Mouse (Mus musculus) cerebellum, postnatal 4 days (tissue): ENCODE data around the gene Plce1.

ENCODE experiments used
- DNase-seq, 2 experiments: peaks; one replicate each; pipeline ENCODE4 v3.0.0; 2022; ENCODE audit warnings: low spot score in 2 of 2, mixed read lengths in 1 of 2

Gene Plce1

DNA sequence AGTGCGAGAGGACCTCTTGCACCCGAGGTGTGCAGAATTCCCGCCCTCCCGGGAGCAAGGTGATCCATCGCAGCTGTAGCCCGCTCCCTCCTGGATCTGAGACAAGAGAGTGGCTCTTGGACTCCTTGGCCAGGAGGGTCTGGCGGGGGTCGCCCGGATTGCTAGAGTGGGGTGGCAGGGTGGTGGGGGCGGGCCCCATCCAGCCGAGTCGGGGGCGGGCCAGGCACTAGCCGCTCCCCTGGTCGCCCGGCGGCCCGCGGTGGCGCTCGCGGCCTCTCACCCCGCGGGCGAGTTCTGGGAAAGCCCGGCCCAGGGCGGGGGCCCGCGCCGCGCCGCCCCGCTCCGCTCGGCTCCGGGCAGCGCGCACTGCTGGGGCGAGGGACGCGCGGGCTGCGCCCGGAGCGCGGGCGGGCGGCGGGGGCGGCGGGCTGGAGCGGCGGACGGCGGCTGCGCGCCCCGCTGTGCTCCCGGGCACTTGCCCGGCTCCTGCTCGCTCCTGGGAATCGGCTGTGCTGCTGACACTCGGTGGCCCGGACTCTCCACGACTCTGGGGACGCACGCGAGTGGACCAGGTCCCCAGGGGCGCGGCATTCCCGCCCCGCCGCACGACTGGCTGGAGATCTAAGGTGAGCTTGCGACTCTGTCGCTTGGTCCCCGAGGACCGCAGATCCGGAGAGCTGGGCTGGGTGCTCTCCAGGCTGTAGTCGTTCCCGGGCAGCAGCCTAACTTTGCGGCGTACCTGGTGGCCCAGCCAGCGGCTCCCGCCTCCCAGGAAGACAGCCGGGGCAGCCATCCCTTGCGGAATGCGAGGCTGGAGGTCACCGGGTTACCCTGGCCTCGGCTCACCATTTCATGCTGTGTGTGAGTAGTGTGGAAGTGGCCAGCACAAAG is at the start of gene Plce1:
Gene Plce1, plus strand, starts transcription at position 379 of the 891 bp plus-strand sequence.
- peak in 1 of 2 experiments; percentile 26 for DNase-seq

DNA sequence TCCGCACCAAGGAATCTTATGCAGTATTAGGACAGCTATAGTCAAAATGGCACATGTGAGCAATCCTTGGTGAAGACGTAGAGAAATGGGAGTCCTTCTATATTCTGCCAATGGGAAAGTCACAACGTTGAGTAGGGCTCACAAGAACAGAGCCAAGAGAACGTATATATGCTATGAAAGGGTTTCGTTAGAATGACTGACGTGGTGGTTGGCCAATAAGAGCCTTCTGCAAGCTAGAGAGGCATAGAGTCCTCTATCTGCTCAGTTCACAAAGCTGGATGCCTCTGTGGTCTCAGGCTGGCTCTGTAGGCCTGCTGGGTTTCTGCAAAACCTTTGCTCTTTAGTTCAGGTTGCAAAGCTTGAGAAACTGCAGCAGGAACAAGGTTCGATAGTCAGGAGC is 49.6 kb upstream of the Plce1 start:
- no peak for DNase-seq

DNA sequence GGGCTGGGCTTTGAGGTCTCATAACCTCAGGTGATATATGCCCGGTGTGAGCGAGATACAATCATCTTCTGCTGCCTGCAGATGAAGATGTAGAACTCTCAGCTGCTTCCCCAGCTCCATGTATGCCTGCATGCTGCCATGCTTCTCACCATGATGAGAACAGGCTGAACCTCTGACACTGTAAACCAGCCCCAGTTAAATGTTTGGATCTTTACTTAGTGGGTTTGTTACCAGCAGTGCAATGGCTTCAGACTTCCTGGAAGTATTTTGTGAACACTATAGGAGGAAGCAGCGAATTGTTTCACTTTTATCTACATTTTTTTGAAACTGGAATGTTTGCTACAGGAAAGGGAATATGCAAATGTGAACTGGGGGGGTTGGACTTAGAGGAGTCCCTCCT is 48.9 kb upstream of the Plce1 start:
- no peak for DNase-seq

DNA sequence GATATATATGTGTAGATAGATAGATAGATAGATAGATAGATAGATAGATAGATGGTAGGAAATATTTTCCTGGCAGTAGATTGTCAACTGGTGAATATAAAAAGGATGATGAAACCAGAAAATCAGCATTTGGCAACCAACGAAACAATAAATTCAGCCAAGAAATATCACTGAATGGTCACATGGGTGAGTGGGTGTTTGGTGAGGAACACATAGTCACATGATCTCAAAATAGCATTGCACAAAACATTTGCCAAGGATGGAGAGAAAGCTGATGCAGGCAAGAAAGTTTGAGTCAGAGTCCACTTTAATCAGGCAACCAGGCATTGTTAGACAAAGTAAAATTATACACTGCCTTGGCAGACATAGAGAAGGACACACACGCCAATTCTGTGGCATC is 47.5 kb upstream of the Plce1 start:
- DNase-seq, result no peak

- no peak for DNase-seq
Measured at GRCm38 (mm10) chr19:38435221-38435620, 45.7 kb upstream of the Plce1 start.

DNA sequence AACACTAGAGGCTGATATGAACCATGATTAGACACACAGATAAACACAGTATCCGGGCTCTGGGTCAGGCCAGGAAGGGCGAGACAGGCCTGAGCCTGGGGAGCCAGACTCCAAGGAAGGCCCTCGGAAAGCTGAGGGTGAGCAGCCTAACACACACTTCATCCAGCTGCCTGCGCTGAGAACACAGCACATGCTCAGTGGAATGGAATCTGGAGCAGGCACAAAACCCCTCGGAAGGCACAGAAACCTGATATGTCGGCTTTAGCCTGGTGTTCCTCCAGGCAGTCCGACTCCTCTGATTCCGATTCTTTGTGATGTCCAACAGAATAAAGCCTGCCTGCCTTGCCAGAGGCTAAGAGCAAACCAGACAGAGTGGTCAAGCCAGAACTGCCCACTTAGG is 39.0 kb upstream of the Plce1 start:
- no peak for DNase-seq

DNA sequence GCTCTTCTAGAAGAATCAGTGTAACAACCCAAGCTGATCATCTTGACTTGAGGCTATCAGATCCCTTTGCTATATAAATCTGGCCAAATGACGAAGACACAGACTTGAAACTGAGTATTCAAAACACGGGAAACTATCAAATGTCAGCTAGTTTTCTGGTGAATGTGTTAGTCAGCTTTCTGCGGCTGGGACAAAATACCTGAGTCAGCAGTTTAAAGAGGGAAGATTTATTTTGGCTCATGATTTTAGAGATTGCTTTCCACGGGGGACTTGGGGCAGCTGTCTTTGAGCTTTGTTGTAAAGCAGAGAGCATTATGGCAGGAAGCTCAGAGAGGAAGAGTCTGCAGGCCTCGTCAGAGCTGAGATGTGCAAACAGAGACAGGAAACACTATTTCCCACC is 35.2 kb upstream of the Plce1 start:
- no peak for DNase-seq

DNA sequence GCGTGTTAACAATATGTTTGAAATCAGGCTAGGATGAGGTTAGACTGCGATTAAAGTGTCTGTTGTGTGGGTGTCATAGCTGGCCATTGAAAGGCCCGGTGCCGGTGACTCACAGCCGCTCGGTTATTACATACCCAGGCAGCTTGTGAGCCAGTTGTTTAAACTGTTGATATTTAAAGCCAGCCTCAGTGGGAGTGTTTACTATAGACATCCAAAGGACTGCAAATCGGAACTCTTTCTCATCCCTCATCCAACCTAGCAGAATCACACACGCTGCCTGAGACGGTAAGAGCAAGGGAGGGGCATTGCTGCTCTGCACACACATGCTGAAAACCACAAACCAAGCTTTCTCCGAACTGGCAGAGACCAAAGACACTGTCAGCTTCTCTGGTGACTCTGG is 25.7 kb upstream of the Plce1 start:
- no peak for DNase-seq

GRCm38 (mm10) chr19:38458996-38459395 is 21.9 kb upstream of the Plce1 start:
- DNase-seq, result no peak

- no peak for DNase-seq
Measured at GRCm38 (mm10) chr19:38460696-38461095, 20.2 kb upstream of the Plce1 start.

GRCm38 (mm10) chr19:38470257-38470893 is 10.5 kb upstream of the Plce1 start:
- no peak for DNase-seq

- DNase-seq, result no peak
Measured at GRCm38 (mm10) chr19:38475394-38475793, 5.5 kb upstream of the Plce1 start.

- DNase-seq, result no peak
Measured at GRCm38 (mm10) chr19:38478286-38478685, 2.6 kb upstream of the Plce1 start.

DNA sequence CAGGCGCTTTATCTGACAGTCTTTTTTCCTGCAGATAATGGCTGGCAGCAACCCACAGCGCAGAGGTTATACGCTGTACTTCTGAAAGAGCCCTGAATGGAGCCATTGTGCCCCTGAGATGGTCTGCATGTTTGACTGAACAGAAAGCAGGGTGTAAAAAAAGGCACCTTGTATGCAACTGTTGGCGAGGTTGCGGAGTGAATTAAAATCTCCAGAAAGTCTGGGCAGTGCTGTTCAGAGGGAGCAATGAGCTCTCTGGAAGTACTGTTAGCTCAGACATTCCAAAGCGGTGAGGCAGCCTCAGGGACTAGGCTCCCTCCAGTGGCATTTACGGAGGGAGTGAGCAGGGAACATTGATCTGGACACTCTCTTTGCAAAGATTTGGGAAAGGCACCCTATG is 2.0 kb upstream of the Plce1 start:
- no peak for DNase-seq

- DNase-seq, result no peak
Measured at GRCm38 (mm10) chr19:38479473-38479872, 1.4 kb upstream of the Plce1 start.

DNA sequence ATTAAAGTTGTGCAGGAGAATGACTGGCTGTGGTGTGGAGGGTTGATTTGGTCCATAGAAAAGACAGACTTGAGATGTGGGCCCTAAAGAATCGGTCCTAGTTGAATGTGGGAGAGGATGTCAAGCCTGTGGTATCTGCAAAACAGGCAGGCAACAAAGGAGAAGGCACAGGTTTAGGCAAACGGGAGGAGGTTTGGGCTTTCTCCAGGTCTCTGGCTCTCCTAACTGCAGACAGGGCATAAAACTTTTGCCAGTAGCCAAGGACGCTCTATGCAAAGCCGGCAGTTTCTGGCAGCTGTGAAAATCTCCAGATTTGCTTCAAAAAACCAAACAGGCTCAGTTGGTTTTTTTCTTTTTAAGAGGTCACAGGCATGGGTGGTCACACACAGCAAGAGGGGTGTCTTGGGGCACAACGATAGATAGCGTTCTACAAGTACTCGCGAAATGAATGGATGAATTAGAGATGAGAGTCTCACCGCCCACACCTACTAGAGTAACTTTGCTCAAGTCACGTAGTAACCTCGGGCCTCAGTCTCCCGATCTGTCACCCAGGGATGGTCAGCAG is 671 bp upstream of the Plce1 start:
- no peak for DNase-seq

DNA sequence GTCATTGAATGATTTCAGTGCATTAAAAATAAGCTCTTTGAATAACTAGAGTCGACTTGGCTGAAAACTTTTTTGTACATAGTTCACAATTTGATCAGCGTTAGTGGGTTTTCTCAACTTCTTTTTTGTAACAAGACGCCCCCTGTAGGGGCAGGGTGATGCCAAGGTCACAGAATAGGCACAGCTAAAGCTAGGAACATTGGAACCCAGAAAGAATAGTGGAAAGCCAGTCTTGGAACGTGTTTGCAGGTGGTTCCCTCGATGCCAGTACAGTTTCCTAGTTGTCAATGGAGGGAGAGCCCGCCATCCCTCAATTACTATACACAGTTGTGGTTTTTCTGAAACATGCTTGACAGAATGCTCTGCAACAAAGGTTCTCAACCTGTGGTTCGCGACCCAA is 997 bp downstream of the Plce1 start:
- no peak for DNase-seq

GRCm38 (mm10) chr19:38482406-38483181 is 1.7 kb downstream of the Plce1 start:
- DNase-seq, result no peak

DNA sequence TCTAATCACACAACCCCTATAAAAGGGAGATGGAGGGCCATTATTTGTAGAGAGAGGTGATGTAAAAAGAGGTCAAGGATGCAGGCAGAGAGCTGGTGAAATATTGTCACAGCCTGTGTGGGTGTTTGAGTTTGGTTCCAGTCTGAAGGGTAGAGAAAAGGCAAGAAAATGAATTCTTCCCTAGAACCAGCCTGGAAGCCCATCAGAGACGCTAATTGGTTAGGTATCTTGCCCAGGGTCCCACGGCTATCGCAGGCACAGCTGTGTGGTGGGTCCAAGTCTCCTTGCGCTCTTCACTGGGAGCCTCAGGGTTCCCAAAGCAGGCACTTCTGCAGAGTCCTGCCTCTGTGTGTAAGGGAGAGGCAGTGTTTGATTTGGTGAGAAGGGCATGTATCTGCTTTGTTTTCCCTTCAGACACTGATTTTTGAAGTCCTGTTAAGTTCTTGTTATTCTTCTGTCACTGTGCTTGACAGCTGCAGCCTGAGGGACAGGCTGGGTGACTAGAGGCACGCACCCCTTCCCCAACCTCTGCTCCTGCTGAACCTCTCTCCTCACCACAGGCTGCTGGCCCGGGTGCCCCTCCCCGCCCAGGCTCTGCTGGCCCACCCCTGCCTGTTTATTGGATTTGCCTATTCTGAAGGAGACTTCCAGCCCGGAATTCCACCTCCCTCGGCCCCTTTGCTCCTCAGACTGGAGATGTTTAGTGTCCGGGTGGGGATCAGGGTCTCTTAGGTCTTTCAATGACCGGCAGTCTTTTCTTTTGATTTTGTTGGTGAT is 5.1 kb downstream of the Plce1 start:
- no peak for DNase-seq

DNA sequence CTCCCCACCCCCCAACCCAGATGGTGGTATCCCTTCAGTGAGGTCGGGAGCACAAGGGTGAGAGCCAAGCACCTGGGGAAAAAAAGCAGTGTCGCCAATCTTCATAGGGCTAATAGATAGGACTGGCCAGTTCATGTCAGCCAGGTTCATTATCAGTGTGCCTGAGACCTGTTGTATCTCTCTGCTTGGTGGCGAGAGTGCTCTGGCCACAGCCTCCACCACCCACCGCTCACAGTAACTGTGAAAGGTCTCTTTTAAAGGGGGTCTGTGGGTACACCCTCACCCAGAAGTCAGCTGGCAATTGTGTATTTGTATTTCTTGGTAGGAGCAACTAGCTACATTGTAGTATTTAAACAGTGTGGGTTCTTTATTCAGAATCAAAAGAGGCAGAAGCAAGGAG is 6.6 kb downstream of the Plce1 start:
- DNase-seq, result no peak
